Mouse (Mus musculus) hindbrain, embryonic 13.5 days (tissue): ENCODE measurements at regions not wholly inside any gene's neighbourhood (a gene's known extent, or its start where the extent isn't known, plus 50 kb on each side); places are given as distances from the start of the nearest gene placed in this dataset.
A peak's percentile ranks its signal among the peaks of the same experiment; 100 is the strongest.
"Not testable (repeated sequence)": the region's sequence is repeated elsewhere in the genome, so short reads cannot be mapped to it uniquely, and the experiment has no call there.

Experiments
- ATAC-seq: fragments of 200-750 bp; cut with Nextera tagmentation; 2 replicates; pipeline ENCODE4 v1.8.0; 2017; ENCODE audit warnings: moderate TSS enrichment; ENCODE audit not compliant: low FRiP score
- H3K27ac ChIP-seq: fragments of 300-500 bp; sonication (generic); 2 replicates; pipeline ENCODE4 v1.5.1; 2015; ENCODE audit warnings: inconsistent platforms, mild to moderate bottlenecking, moderate library complexity
- H3K27me3 ChIP-seq: fragments of 300-500 bp; sonication (generic); 2 replicates; pipeline ENCODE4 v1.6.1; 2015; ENCODE audit warnings: mild to moderate bottlenecking, inconsistent platforms
- H3K36me3 ChIP-seq: fragments of 300-500 bp; sonication (generic); 2 replicates; pipeline ENCODE4 v1.6.1; 2015; ENCODE audit warnings: mild to moderate bottlenecking, inconsistent platforms
- H3K4me1 ChIP-seq: fragments of 300-500 bp; sonication (generic); replicated peaks from 2 replicates; pipeline ENCODE4 v1.6.1; 2015; ENCODE audit warnings: inconsistent platforms
- H3K4me2 ChIP-seq: fragments of 300-500 bp; sonication (generic); 2 replicates; pipeline ENCODE4 v1.6.1; 2015; ENCODE audit warnings: inconsistent platforms, mild to moderate bottlenecking, moderate library complexity
- H3K4me3 ChIP-seq: fragments of 300-500 bp; sonication (generic); 2 replicates; pipeline ENCODE4 v1.5.1; 2015; ENCODE audit warnings: mild to moderate bottlenecking, inconsistent platforms
- H3K9ac ChIP-seq: fragments of 300-500 bp; sonication (generic); 2 replicates; pipeline ENCODE4 v1.6.1; 2015; ENCODE audit warnings: mild to moderate bottlenecking, inconsistent platforms
- H3K9me3 ChIP-seq: fragments of 300-500 bp; sonication (generic); 2 replicates; pipeline ENCODE4 v1.6.1; 2016; ENCODE audit warnings: inconsistent platforms
- WGBS: fragments of 180-500 bp; shearing (Covaris S2); methylation state at CpG from one replicate; pipeline ENCODE4 v1.1.7; 2015; 5-methylcytosine and 5-hydroxymethylcytosine counted together

- H3K4me2 ChIP-seq = no peak overlapping the region
- no peak overlapping the region for H3K9ac ChIP-seq
- H3K9me3 ChIP-seq = no peaks in the 10 kb centered on the region
- ATAC-seq = no peak
- H3K4me1 ChIP-seq = no peaks in the 10 kb centered on the region
- H3K36me3 ChIP-seq = no peaks in the 10 kb centered on the region
- H3K27ac ChIP-seq = no peak overlapping the region
- 88% methylated on average over 8 of the region's 8 CpGs for WGBS
- no peaks in the 10 kb centered on the region for H3K27me3 ChIP-seq
- no peak overlapping the region for H3K4me3 ChIP-seq
Measured at GRCm38 (mm10) chr14:40561886-40562285, 331.2 kb downstream of the Sh2d4b start.

GRCm38 (mm10) chr14:40546421-40546820, 346.6 kb downstream of the Sh2d4b start:
- 89% methylated on average over 9 of the region's 12 CpGs for WGBS
- not testable (repeated sequence) for H3K4me1 ChIP-seq, H3K9me3 ChIP-seq, H3K36me3 ChIP-seq, H3K4me2 ChIP-seq, H3K9ac ChIP-seq, H3K27ac ChIP-seq, ATAC-seq, H3K4me3 ChIP-seq, H3K27me3 ChIP-seq

- no peak overlapping the region for H3K9ac ChIP-seq
- ATAC-seq = no peak
- H3K27me3 ChIP-seq = no peaks in the 10 kb centered on the region
- H3K4me2 ChIP-seq = no peak overlapping the region
- H3K27ac ChIP-seq = no peak overlapping the region
- no peaks in the 10 kb centered on the region for H3K9me3 ChIP-seq
- no peaks in the 10 kb centered on the region for H3K36me3 ChIP-seq
- WGBS = 89% methylated on average over 2 of the region's 2 CpGs
- H3K4me3 ChIP-seq = no peak overlapping the region
- H3K4me1 ChIP-seq = no peaks in the 10 kb centered on the region
Measured at GRCm38 (mm10) chr14:40533031-40533430, 360.0 kb downstream of the Sh2d4b start.

- H3K27ac ChIP-seq = no peak overlapping the region
- no peak overlapping the region for H3K9ac ChIP-seq
- no peaks in the 10 kb centered on the region for H3K27me3 ChIP-seq
- H3K36me3 ChIP-seq = no peaks in the 10 kb centered on the region
- no peak overlapping the region for H3K4me3 ChIP-seq
- ATAC-seq = peak; percentile 85
- H3K4me2 ChIP-seq = no peak overlapping the region
- H3K9me3 ChIP-seq = no peaks in the 10 kb centered on the region
- H3K4me1 ChIP-seq = no peaks in the 10 kb centered on the region
Measured at GRCm38 (mm10) chr14:40514679-40515078, 378.4 kb downstream of the Sh2d4b start.
